Mouse (Mus musculus): ENCODE measurements around the gene Gfer.

The Gfer gene

DNA sequence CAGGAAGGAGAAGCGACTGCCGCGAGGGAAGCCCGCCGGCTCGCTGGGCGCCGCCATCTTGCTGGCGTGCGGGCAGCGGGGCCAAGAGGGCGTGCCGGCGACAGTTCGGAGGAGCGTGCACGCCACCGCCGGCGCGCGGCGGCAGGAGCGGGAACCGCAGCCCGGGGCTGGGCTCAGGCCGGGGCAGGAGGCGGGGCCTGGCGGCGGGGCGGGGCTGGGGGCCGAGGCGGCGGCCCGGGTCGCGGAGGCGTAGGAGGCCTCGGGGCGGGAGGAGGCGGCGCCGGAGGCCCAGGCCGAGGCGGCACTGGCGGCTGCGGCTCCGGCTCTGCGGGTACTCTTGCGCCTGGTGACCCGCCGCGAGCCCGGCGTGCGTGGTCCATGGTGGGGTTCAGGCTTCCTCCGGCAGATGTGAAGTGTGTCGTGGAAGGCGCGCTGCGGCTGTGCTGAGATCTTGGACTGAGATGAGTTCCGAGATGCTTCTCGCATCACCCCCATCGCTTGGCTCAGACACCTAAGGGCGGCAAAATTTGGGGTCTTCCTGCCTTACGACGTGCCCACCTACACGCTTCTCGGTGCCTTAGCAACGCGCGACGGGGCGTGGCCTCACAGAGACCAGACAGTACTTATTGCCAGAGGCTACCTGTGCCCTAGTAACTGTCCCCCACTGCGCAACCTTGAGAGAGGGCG is at the start of gene Gfer, which contains the start of gene Noxo1:
TSS of gene Gfer (minus strand) at position 146 of the 687 bp plus-strand sequence.
TSS of gene Noxo1 (plus strand) at position 224 of the 687 bp plus-strand sequence.
- in situ Hi-C loops (cut with MboI; ENCODE audit: low sequenced_read_pairs) = no loop called here

DNA sequence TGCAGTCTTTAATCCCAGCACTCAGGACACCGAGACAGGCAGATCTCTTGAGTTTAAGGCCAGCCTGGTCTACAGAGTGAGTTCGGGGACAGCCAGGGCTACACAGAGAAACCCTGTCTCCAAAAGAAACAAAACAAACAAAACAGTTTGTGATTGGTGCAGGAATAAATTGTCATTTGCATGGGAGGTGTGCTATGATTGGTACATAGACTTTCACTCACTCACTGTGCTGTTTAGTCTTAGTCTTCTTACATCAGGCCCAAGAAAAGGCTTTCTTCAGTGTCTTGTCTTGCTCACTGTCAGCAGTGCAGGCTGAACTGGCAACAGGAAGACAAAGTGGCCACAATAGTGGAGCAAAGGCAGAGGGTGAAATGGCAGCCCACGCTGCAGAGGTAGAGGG is 48.4 kb upstream of the Gfer start:
- in situ Hi-C loops (cut with MboI; ENCODE audit: low sequenced_read_pairs) = loop anchor here (10.0 kb wide), 1 partner anchor 140 kb away; the partner anchor contains the start of genes Nubp2 and Spsb3

GRCm38 (mm10) chr17:24743896-24744295 is 47.9 kb upstream of the Gfer start:
- in situ Hi-C loops (cut with MboI; ENCODE audit: low sequenced_read_pairs) = loop anchor here (10.0 kb wide), 1 partner anchor 141 kb away; the partner anchor contains the start of genes Nubp2 and Spsb3

DNA sequence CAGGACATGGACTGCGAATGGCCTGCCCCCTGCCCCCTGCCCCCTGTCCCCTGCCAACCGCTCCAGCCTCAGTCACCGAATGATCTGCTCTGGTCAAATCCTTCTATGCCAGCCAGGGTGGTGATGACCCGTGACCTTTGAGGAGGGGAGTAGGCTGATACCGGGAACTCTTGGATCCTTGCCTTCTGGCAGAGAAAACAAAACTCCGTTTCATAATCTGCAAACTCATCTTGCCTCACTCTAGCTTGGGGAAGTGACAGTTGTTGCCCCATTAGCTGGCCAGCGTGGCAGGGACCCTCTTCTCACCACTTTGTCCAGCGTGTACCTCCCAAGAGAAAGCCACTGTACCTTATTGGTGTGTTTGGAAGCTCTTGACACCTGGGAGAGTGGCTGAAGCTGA is 46.4 kb upstream of the Gfer start:
- in situ Hi-C loops (cut with MboI; ENCODE audit: low sequenced_read_pairs) = loop anchor here (10.0 kb wide), 1 partner anchor 142 kb away; the partner anchor contains the start of genes Nubp2 and Spsb3

- in situ Hi-C loops (cut with MboI; ENCODE audit: low sequenced_read_pairs) = loop anchor here (10.0 kb wide), 1 partner anchor 145 kb away; the partner anchor contains the start of genes Nubp2 and Spsb3
These were observed 44.0 kb upstream of the Gfer start for GRCm38 (mm10) chr17:24739926-24740325.

DNA sequence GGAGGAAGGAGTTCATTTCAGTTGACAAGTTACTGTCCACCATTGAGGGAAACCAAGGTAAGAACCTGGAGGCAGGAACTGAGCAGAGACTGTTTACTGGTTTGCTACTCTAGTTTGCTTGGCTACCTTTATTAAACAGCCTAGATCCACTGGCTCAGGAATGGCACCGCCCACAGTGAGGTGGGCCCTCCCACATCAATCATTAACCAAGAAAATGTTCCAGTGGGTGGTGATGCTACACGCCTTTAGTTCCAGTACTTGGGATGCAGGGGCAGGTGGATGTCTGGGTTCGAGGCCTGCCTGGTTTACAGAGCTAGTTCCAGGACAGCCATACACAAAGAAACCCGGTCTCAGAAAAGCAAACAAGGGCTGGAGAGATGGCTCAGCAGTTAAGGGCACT is 42.3 kb upstream of the Gfer start:
- in situ Hi-C loops (cut with MboI; ENCODE audit: low sequenced_read_pairs) = no loop called here

DNA sequence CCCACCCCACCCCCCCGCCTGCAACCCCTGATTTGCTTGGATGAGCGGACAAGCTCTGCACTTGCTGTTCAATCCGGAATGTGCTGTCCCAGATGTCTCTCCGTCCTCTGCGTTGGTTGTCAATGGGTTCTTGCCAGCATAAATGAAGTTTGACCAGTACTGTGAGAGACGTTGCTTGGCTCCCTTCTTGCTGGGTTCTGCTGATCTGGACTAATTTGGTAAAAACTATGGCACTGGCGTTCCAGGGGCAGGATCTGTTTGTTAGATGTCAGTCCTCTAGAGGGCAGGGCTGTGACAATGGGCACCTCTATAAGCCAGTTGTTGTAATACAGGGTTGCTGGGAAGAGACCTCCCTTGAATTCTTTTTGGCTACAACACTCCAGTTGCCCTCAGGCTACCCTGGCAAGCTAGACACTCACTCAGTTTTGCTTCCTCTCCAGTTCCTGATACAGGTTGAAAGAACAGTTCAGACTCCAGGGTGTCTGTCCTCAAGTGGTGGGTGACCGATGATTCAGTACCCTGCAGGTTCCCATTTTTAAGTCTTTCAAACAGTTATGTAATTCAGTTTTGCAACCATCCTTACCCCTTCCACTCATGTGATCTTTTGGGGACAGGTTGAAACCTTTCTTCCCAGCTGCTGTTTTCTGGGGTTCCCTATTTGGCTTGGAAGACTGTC is 41.3 kb upstream of the Gfer start:
- in situ Hi-C loops (cut with MboI; ENCODE audit: low sequenced_read_pairs) = no loop called here

DNA sequence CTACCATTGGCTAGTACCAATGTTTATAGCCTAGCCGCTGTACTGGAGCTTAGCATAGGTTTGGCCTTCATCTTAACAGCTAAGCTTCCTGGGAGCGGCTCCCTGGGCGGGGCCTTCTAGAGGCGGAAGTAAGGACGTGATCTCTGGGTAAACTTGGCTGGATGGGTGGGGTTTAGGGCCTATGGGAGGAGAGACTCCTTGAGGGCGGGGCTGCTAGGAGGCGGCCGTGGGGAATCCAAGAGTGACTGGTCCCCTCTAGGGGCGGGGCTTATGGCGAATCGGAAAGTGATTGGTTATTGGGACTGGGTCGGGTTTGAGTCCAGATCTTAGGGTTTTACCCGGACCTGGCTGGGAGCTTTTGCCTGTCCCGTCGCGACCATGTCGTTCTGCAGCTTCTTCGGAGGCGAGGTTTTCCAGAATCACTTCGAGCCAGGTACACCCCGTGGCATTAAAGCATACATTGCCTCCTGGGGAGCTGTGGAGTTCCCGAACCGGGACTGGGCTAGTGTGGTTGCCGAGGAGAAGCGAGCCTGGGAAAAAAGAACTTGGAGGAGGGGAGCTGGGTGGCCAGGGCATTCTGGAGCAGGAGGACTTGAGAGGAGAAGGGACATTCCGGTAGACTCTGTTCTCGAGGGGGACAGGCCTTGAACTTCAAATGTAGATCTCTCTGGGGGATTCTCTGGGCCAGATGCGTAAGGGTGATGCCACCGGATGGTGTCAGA is 40.5 kb upstream of the Gfer start, which contains the start of gene Msrb1:
TSS of gene Msrb1 (plus strand) at position 313 of the 722 bp plus-strand sequence.
- in situ Hi-C loops (cut with MboI; ENCODE audit: low sequenced_read_pairs) = no loop called here

- in situ Hi-C loops (cut with MboI; ENCODE audit: low sequenced_read_pairs) = no loop called here
These were observed 39.5 kb upstream of the Gfer start for GRCm38 (mm10) chr17:24735446-24735845.

DNA sequence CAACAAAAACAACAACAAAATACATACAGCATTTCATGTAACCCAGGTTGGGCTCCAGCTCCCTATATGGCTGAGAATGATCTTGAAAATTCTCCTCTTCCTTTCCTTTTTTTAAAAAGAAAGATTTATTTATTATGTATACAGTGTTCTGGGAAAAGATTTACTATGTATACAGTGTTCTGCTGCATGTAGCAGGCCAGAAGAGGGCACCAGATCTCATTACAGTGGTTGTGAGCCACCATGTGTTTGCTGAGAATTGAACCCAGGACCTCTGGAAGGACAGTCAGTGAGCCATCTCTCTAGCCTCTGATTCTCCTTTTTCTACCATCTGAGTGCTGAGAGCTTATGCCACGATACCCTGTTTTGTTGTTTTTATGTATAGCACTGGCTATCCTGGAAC is 38.6 kb upstream of the Gfer start:
- in situ Hi-C loops (cut with MboI; ENCODE audit: low sequenced_read_pairs) = no loop called here

GRCm38 (mm10) chr17:24733434-24734050 is 37.6 kb upstream of the Gfer start:
- in situ Hi-C loops (cut with MboI; ENCODE audit: low sequenced_read_pairs) = no loop called here

GRCm38 (mm10) chr17:24732233-24732935 is 36.4 kb upstream of the Gfer start:
- in situ Hi-C loops (cut with MboI; ENCODE audit: low sequenced_read_pairs) = no loop called here

- in situ Hi-C loops (cut with MboI; ENCODE audit: low sequenced_read_pairs) = no loop called here
These were observed 34.8 kb upstream of the Gfer start for GRCm38 (mm10) chr17:24730787-24731186.

DNA sequence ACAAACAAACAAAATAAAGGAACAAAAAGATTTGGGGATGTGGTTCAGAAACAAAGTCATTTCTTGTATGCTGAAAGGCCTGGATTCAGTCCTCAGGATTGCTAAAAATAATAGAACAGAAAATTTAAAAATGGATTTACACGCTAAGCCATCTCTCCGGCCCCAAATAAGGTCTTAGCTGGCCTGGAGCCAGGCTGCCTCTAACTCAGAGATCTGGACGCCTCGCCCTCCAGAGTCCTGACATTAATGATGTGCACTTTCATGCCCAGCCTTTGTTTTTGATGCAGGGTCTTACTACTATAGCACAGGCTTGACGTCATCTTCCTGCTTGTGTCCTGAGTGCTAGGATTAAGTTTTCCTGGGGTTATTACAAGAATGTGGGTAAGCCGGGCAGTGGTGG is 33.1 kb upstream of the Gfer start:
- in situ Hi-C loops (cut with MboI; ENCODE audit: low sequenced_read_pairs) = no loop called here

DNA sequence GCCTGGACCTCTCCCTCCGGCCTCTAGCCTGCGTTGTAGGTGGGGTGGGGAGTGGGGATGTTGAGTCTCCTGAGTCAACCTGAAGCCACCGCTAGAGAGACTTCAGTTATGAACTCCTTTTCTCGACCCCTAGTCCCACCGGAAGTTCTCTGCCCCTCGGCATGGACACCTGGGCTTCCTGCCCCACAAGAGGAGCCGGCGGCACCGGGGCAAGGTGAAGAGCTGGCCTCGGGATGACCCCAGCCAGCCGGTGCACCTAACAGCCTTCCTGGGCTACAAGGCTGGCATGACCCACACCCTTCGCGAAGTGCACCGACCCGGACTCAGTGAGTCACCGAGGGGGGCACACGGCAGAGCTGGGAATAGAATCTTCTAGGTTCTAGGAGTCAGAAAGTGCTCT is 32.2 kb upstream of the Gfer start:
- in situ Hi-C loops (cut with MboI; ENCODE audit: low sequenced_read_pairs) = no loop called here

GRCm38 (mm10) chr17:24727618-24728017 is 31.7 kb upstream of the Gfer start, which contains the start of gene Rpl3l:
Rpl3l (plus strand) TSS chr17:24727820.
- in situ Hi-C loops (cut with MboI; ENCODE audit: low sequenced_read_pairs) = no loop called here

DNA sequence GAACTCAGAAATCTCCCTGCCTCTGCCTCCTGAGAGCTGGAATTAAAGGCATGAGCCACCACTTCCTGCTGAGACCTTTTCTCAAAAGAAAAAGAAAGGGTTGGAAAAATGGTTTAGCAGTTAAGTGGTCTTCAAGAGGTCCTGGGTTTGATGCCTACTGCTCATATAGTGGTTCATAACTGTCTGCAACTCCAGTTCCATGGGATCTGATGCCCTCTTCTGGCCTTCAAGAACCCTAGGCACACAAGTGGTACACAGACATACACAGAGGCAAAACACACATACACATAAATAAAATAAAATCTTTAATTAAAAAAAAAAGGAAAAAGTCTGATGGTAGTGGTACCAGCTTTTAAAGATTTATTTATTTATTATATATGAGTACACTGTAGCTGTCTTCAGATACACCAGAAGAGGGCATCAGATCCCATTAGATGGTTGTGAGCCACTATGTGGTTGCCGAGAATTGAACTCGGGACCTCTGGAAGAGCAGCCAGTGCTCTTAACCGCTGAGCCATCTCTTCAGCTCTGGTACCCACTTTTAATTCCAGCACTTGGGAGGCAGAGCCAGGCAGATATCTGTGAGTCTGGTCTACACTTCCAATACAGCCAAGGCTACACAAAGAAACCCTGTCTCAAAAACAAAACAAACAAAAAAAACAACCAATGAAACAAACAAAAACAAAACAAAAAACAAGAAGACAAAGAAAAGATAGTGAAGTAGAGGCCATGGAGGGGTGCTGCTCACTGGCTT is 29.9 kb upstream of the Gfer start:
- in situ Hi-C loops (cut with MboI; ENCODE audit: low sequenced_read_pairs) = no loop called here

DNA sequence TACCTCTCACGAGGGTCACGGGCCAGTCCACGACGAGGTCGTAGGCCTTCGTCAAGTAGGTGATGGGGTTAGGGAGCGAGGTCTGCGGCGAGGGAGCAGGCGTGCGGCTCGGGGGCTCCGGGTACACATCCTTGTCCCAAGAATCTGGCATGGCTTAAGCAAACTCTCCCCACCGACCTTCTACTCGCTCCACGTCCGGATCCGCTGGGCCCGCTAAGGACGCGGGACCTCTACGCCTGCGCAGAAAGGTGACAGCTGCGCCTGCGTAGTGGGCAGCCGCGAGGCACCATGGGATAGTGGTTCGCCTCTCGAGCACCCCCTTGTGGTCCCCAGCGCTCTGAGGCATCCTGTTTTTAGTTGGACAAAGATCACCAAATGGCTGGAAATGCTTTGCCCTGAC is 28.2 kb upstream of the Gfer start, which contains the start of gene Ndufb10:
TSS of gene Ndufb10 (minus strand) at position 295 of the 400 bp plus-strand sequence.
- in situ Hi-C loops (cut with MboI; ENCODE audit: low sequenced_read_pairs) = no loop called here

- in situ Hi-C loops (cut with MboI; ENCODE audit: low sequenced_read_pairs) = no loop called here
These were observed 27.9 kb upstream of the Gfer start for GRCm38 (mm10) chr17:24723881-24724180.
